Mouse (Mus musculus): Measurements from ENCODE around the gene Vmac. TPM values are rescaled to one million over a fixed set of nuclear protein-coding genes. Genes with fewer than 3 reads are reported as not detected.
A peak's percentile ranks its signal among the peaks of the same experiment; 100 is the strongest.

The Vmac gene
- total RNA-seq (2021) = 1 to 10 TPM; 1.7 to 2.6 TPM
- long read RNA-seq, experiment 1, partial matches to known transcripts = 0 of 1 reads
- long read RNA-seq, experiment 1, other reads (novel, unspliced or antisense) = 0 of 1 reads
- long read RNA-seq, experiment 2, partial matches to known transcripts = 0 of 3 reads
- long read RNA-seq, experiment 2, other reads (novel, unspliced or antisense) = 0 of 3 reads

DNA sequence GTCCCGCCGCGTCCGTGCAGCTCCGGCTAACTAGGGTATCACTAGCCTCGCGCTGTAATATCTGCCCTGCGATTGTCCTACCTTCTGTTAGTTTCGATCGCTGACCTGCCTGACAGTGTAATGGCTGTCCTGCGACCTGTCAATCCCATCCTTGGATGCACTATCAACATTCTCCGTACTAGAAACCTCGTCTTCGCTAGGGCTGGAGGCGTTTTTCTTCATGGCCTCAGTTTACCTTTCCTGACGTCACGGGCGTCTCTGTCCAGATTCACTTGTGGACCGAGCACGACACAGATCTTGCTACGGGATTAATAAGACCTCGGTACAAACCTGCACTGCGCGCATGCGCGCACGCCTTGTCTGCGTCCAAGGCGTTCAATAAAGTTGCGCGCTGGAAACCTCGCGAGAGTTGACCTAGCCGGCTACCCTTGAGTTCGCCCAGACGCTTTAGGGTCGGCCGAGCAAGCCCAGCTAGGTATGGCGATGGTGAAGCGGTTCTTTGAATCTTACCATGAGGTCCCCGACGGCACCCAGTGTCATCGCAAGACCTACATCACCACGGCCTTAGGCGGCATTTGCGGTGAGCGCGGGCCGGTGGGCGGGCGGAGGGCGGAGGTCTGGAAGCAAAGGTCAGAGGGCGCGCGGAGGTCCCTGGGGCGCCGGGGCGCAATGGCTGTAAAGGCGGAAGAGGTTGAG, at the start of gene Vmac, which contains the start of gene Ndufa11:
Gene Vmac, minus strand, starts transcription at position 660 of the 696 bp plus-strand sequence.
Gene Ndufa11, plus strand, starts transcription at position 405 of the 696 bp plus-strand sequence.
- Histone ChIP-seq H3K27ac (peak within 1 kb of the TSS; percentile 96), H3K4me3 (peak within 1 kb of the TSS; percentile 97)
- peak; percentile 97 for DNase-seq
- intact Hi-C loops (cut with DNase I) = loop anchor here (1.0 kb wide), 1 partner anchor 40 kb away; the partner anchor contains the start of gene Nrtn
- no peak for TF ChIP-seq CTCF (IDR thresholded peaks at IDR 0.05)

DNA sequence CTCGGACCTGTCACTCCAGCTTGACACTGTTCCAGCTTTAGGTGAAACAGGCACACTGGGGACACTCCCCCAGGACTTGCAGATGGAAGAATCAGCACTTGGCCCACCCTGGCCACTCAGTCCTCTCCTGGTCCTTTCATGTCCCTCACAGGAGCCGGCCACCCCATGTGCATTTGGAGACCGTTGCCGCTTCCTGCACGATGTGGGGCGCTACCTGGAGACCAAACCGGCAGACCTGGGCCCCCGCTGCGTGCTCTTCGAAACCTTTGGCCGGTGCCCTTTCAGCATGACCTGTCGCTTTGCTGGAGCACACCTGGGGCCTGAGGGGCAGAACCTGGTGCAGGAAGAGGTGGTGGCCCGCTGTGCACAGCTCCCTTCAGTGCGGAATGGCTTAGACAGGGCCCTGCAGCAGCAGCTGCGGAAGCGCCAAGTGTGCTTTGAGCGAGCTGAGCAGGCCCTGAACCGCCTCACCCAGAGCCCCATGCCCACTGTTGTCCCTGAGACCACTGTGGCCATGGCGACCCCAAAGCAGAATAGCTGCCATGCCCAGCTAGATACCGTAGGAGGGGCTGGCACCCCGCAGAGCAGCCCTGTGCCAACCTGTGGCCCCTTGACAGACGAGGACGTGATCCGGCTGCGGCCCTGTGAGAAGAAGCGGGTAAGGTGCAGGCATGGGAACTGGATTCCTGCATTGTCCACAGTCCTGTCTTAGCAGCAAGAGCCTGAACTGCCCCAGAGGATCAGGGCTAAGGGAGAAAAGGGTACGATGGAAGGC, 49.0 kb upstream of the Vmac start:
- intact Hi-C loops (cut with DNase I) = no loop called here
- no peak for TF ChIP-seq CTCF (IDR thresholded peaks at IDR 0.05)
- Histone ChIP-seq H3K4me3 (no peak overlapping the region), H3K27ac (no peak overlapping the region)
- DNase-seq = no peak

DNA sequence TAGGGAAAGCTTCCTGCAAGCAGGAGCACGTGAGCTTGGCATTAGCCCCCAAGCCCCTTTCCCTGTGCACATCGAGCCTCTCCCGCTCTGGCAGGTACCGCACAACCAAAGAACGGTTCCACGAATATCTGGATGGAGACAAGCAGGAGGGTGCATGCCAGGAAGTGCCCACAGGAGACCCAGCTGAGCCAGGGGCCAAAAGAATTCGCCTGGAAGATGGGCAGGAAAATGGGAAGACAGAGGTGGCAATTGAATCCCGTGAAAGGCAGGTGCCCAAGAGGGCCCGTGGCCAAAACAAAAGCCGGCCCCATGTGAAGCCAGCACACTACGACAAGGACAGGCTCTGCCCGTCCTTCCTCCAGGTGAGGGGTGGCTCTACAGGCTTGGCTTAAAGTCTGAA, 47.6 kb upstream of the Vmac start:
- no peak for TF ChIP-seq CTCF (IDR thresholded peaks at IDR 0.05)
- intact Hi-C loops (cut with DNase I) = no loop called here
- peak overlapping the region; percentile 99 for H3K27ac ChIP-seq
- DNase-seq = no peak
- peak overlapping the region; percentile 99 for H3K4me3 ChIP-seq

DNA sequence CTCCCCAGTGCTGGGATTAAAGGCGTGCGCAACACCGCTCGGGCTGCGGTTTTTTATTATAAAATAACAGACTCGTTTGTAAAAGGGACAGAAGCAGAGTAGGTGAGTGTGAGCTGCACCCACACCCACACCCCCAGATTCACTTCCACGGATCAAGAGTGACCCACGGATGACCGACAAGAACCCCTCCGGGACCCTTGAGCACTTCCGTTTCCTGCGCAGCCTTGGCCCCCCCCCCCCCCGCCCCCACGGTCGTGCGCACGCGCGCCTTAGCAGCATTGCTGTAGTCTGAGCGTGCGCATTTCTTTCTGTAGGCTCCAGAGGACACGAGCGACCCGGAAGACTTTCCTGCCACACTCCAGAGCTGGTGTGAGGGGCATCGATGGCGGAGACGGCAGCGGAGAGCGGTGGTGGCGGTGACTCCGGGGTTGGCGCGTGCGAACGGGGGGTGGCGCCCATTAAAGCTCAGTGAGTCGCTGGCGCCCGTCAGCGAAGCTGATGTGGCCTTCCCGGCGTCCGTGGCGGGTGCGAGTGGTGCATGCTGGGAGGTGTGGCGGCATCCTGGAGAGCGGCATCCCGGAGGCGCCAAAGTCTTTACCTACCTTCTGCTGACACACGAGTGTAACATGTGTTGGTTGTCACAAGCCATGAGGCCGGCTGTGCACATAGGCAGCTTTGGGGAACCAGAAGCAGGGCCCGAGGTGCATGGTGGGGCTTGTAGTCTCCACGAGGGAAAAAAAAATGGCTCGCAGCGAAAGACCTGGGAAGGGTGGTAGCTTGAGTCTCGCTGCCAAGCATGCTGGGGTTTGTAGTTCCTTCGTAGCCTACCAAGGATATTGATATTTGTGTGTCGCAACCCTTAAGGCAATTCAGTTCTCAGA, 46.9 kb upstream of the Vmac start, which contains the start of gene Dus3l:
Gene Dus3l, plus strand, starts transcription at position 284 of the 881 bp plus-strand sequence.
- no peak for TF ChIP-seq CTCF (IDR thresholded peaks at IDR 0.05)
- intact Hi-C loops (cut with DNase I) = loop anchor here (5.0 kb wide), 1 partner anchor 152 kb away; the partner anchor contains the start of gene Rpl36
- Histone ChIP-seq H3K27ac (peak within 1 kb of the TSS; percentile 99), H3K4me3 (peak within 1 kb of the TSS; percentile 99)
- DNase-seq = peak; percentile 92

DNA sequence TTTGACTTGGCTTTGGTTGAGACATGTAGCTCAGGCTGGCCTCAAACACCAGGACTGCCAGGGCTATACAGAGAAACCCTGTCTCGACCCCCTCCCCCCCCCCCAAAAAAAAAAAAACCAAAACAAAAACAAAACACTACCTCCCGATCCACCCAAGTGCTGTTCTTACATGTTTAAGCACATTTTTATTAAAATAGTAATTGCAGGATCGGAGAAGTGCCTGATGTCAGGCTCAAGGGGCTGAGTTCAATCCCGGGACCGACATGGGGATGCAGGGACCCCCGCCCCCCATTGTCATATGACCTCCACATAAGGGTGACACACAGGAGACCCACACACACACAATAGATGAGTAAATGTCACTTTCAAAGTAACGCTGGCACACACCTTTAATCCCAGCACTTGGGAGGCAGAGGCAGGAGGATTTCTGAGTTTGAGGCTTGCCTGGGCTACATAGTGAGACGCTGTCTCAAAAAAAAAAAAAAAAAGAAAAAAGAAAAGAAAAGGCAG, 46.0 kb upstream of the Vmac start:
- Histone ChIP-seq H3K4me3 (peak overlapping the region; percentile 99), H3K27ac (peak overlapping the region; percentile 99)
- TF ChIP-seq CTCF (IDR thresholded peaks at IDR 0.05) = no peak
- DNase-seq = no peak
- intact Hi-C loops (cut with DNase I) = loop anchor here (5.0 kb wide), 1 partner anchor 151 kb away; the partner anchor contains the start of gene Rpl36

DNA sequence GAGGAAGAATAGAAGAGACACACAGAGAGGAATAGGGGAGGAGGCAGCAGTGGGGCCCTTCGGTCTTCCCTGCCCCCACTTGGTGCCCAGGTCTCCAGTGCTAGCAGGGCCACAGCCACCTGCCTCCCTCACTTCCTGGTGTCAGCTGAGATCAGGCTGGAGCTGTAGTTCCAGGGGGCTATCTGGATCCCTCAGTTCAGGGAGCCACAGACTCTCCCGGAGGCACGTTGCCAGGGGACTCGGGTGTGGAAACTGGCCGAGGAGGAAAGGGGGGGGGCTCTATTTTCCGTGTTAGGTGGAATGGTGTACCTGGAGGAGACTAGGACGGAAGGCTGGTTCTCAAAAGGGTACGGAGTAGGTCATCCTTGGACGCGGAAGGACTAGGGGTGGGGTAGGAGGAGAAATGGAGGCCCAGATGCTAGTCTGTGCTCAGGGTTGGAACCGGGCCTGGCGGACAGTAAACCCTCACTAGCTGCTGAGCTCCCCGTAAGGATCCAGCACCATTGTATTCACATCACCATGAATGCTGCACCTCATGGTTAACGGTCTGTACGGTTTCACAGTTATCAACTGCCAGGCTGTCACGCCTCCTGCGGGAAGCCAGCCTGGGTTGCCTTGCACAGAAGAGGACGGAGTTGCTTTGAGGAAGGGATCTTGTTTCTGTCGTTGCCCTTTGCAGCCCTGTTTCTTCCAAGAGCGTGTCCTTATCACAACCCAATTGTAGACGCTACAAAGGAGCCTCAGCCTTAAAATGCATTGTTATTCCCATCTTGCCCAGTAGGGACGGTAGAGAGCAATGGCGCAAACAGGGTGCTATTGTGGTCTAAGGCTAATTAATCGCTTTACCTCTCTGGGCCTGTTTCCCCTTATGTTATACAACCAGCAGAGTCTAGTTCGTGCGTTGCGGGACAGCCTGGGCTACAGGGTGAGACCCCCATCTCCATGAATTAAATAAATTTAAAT, 45.2 kb upstream of the Vmac start:
- Histone ChIP-seq H3K4me3 (peak overlapping the region; percentile 77), H3K27ac (peak overlapping the region; percentile 88)
- intact Hi-C loops (cut with DNase I) = loop anchor here (5.0 kb wide), 1 partner anchor 151 kb away; the partner anchor contains the start of gene Rpl36
- TF ChIP-seq CTCF (IDR thresholded peaks at IDR 0.05) = peak; percentile 97
- no peak for DNase-seq

DNA sequence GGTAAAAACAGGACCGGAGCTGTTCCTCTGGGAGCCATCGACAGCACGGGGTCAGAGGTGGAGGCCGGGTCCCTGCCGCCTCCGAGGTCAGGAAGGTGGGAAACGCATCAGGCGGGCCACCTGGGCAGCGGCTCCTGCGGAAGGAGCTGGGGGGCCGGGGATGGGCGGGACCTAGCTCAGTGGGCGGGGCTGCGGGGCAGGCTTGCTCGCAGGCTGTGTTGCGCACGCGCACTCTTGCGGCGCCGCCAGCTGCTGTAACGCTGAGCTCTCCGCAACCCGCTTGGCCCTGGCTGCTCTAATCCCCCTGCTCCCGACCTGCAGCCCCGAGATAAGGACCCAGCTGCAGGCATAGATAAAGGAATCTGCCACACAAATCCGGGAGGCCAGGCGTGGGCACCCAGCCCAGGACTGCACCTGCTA, 44.2 kb upstream of the Vmac start:
- Histone ChIP-seq H3K27ac (peak overlapping the region; percentile 88), H3K4me3 (peak overlapping the region; percentile 77)
- no peak for TF ChIP-seq CTCF (IDR thresholded peaks at IDR 0.05)
- intact Hi-C loops (cut with DNase I) = loop anchor here (5.0 kb wide), 1 partner anchor 150 kb away; the partner anchor contains the start of gene Rpl36
- peak; percentile 95 for DNase-seq

DNA sequence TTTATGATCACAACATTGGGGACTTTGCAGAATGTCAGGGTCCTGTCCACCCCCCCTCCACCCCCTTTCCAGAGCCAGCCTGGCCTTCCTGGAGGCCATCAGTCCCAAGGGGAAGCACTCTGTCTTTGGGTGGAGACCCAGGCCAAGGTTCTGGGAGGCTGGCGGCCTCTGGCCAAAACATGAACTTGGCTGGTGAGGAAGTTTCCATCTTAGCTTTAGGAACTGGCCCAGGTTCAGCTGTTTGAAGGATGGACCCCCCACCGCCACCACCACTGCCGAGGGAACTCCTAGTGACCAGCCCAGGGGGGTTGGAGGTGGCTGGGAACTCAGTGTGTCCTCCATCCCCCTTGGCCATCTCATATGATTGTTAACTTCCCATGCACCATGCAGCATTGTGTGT, 43.3 kb upstream of the Vmac start:
- no peak for TF ChIP-seq CTCF (IDR thresholded peaks at IDR 0.05)
- Histone ChIP-seq H3K4me3 (no peak overlapping the region), H3K27ac (no peak overlapping the region)
- no peak for DNase-seq
- intact Hi-C loops (cut with DNase I) = loop anchor here (5.0 kb wide), 1 partner anchor 149 kb away; the partner anchor contains the start of gene Rpl36

DNA sequence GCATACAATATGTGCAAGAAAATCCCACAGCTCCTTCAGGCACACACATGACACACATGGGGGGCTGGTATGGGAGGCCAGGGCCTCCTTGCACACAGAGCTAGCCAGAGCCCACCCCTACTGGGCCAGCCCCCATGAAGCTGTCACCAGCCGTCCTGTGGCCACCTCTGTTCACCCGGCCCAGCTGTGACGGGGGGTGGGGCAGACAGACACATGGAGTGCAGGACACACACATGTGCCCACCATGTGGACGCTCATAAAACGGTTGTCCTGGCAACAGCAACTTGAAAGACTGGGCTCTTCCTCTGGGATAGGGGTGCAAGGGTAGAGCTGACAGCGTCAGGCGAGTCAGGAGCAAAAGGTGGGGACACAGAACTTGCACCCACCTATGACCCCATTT, 41.4 kb upstream of the Vmac start:
- Histone ChIP-seq H3K27ac (no peak overlapping the region), H3K4me3 (no peak overlapping the region)
- TF ChIP-seq CTCF (IDR thresholded peaks at IDR 0.05) = no peak
- no peak for DNase-seq
- intact Hi-C loops (cut with DNase I) = loop anchor here (5.0 kb wide), 1 partner anchor 82 kb away; no protein-coding TSS in a partner anchor

DNA sequence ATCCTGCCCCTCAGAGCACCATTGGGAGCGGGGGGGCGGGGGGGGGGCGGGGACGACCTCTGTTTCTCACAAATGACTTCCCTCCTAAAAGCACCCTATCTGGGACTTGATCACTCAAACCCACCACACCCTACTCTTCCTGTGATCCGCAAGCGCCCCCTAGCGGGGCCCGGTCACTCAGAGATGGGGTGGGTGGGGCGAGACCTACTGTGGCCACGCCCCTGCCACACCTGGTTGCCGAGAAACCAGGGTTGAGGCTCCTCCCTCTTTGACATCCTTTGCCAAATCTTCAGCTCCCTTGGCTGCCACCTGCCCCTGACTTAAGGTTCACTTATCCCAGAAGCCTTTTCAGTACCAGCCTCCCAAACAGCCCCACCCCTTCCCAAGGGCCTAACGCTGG, 40.3 kb upstream of the Vmac start:
- TF ChIP-seq CTCF (IDR thresholded peaks at IDR 0.05) = peak; percentile 78
- H3K27ac ChIP-seq = no peak overlapping the region
- peak; percentile 85 for DNase-seq
- intact Hi-C loops (cut with DNase I) = loop anchor here (5.0 kb wide), 1 partner anchor 81 kb away; no protein-coding TSS in a partner anchor
- H3K4me3 ChIP-seq = no peak overlapping the region; the same call in 1 of the 2 replicates
